Comparison of ENCODE assay signal across 8 mouse cellular contexts in genomic region chr12:85532613-85533460, GRCm38 (mm10). TPM values are rescaled to one million over a fixed set of nuclear protein-coding genes. Genes with fewer than 3 reads are reported as not detected.
DNase-seq lines count a peak whose midpoint lies in the region; ATAC-seq lines count a peak whose summit lies in the region.

No protein-coding gene starts in this region.

- DNase-seq in cerebellum, adult 18-20 months: peak; percentile 14 to 15
- DNase-seq in urinary bladder, postnatal 14 days (ENCODE audit: low spot score): peak; percentile 74
- no peak for DNase-seq in urinary bladder, adult 2 months (ENCODE audit: low spot score)
- peak; percentile 95 for DNase-seq in lung, postnatal 25 days (ENCODE audit: low spot score)
- DNase-seq in thymus, postnatal 14 days: peak; percentile 63

- no peak overlapping the region for H3K4me2 ChIP-seq in intestine, embryonic 16.5 days (ENCODE audit: low read depth, low read length)
- no peak overlapping the region for H3K4me2 ChIP-seq in forebrain, embryonic 16.5 days (ENCODE audit: low read length)

- ATAC-seq in cerebellum, adult (ENCODE audit: insufficient number of reproducible peaks, low FRiP score, low TSS enrichment): no peak
- peak; percentile 83 for ATAC-seq in intestine, embryonic 16.5 days
- ATAC-seq in forebrain, embryonic 16.5 days: no peak

- H3K4me3 ChIP-seq in intestine, embryonic 16.5 days (ENCODE audit: low read length): no peak overlapping the region
- H3K4me3 ChIP-seq in forebrain, embryonic 16.5 days (replicated peaks; ENCODE audit: low read length): no peak overlapping the region

- H3K27ac ChIP-seq in intestine, embryonic 16.5 days (ENCODE audit: low read length): peak overlapping the region; percentile 79
- H3K27ac ChIP-seq in forebrain, embryonic 16.5 days (ENCODE audit: low read length): no peak overlapping the region

- H3K9me3 ChIP-seq in intestine, embryonic 16.5 days (ENCODE audit: control insufficient read depth, low read length): no peaks in the 10 kb centered on the region
- no peaks in the 10 kb centered on the region for H3K9me3 ChIP-seq in forebrain, embryonic 16.5 days (ENCODE audit: control insufficient read depth, low read length)

- H3K36me3 ChIP-seq in intestine, embryonic 16.5 days (ENCODE audit: control insufficient read depth, insufficient read depth, low read length): no peaks in the 10 kb centered on the region
- H3K36me3 ChIP-seq in forebrain, embryonic 16.5 days (ENCODE audit: control insufficient read depth, insufficient read depth): no peaks in the 10 kb centered on the region

- WGBS in intestine, embryonic 16.5 days: 46% methylated on average over 14 of the region's 14 CpGs
- WGBS in forebrain, embryonic 16.5 days: 80% methylated on average over 14 of the region's 14 CpGs

- H3K4me1 ChIP-seq in intestine, embryonic 16.5 days (ENCODE audit: control insufficient read depth, insufficient read depth, low read length): peaks cover 6% of the 10 kb centered on the region
- H3K4me1 ChIP-seq in forebrain, embryonic 16.5 days (replicated peaks; ENCODE audit: control insufficient read depth, insufficient read depth, low read length): no peaks in the 10 kb centered on the region

- no peaks in the 10 kb centered on the region for H3K27me3 ChIP-seq in intestine, embryonic 16.5 days (replicated peaks; ENCODE audit: control insufficient read depth, insufficient read depth, low read length)
- H3K27me3 ChIP-seq in forebrain, embryonic 16.5 days (replicated peaks; ENCODE audit: control insufficient read depth, insufficient read depth, low read length): no peaks in the 10 kb centered on the region

- no peak overlapping the region for H3K9ac ChIP-seq in intestine, embryonic 16.5 days (ENCODE audit: low read depth, low read length)
- H3K9ac ChIP-seq in forebrain, embryonic 16.5 days (replicated peaks; ENCODE audit: low read depth, low read length): no peak overlapping the region

RNA-seq across cellular contexts. Expression of gene Fos, which starts 59.1 kb away (rescaled TPM):
- 28.5 and 37.0 TPM in 2 replicates for polyA plus RNA-seq in urinary bladder, adult 2 months (2012; rRNA removed)
- 6.4 and 6.6 TPM in 2 replicates for polyA plus RNA-seq in intestine, embryonic 16.5 days (2015; fragmentation: Nextera tagmentation; extraction: Ambion mirVana)
- 1.9 and 2.4 TPM in 2 replicates for polyA plus RNA-seq in forebrain, embryonic 16.5 days (2015; fragmentation: Nextera tagmentation; extraction: Ambion mirVana)
